Mouse (Mus musculus) left cerebral cortex, adult 6 months (tissue): ENCODE measurements around the gene Bmx. TPM values are rescaled to one million over a fixed set of nuclear protein-coding genes. Genes with fewer than 3 reads are reported as not detected.

Source experiments
- long read RNA-seq, 2 experiments: library from polyadenylated mRNA; unstranded; transcript quantifications; one replicate each; pipeline ENCODE4 v2.0.0; 2019 to 2020
- polyA plus RNA-seq: library from polyadenylated mRNA; unstranded; fragments of <200 nt; fragmentation: Nextera tagmentation; gene quantifications from 2 replicates; pipeline ENCODE4 v1.2.3, GENCODE M21; 2021

Bmx gene
- 0.48 and 0.53 TPM in 2 replicates for polyA plus RNA-seq
- long read RNA-seq, experiment 1, partial matches to known transcripts, result 0 of 1 reads
- long read RNA-seq, experiment 1, other reads (novel, unspliced or antisense), result 0 of 1 reads
- long read RNA-seq, experiment 2, result 0 reads

DNA sequence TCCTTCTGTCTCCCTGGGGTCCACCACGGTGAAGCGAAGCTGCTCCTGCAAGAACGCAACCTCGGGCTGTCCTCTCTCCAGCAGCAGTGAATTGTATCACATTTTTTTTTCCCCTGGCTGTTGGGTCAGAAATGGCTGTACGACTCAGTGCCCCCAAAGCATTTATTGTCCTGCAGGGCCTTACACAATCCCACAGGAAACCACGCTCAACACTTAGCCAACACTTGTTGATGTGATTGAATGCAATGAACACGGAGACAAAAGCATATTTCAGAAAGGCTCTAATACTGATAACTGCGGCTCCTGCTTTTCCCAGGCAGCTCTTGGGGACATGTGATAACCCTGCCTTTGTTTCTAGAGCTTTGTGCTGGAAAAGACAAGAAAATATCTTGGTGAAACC lies at the start of gene Bmx:
TSS of gene Bmx (minus strand) at position 137 of the 400 bp plus-strand sequence.

DNA sequence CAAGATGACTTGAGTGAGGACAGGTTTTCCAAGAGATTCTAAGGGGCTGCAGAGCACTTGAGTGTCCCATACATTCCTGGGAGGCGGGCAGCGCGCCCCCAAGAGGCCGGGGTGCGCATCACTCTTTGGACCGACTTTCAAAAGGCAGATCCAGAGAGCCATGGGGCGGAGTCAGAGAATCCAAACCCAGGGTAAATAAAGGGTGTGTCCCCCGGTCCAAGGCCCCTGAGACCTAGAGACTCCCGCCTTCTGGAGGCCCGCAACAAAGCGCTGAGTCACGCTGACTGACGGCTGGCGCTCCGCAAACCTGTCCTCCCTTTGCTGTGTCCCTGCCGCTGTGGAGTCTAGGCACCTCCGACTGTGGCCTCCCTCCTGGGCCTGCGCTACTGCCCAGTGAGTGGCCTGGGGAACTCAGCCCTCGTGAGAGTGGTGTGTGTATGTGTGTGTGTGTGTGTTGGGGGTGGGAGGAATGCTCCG lies 11.3 kb upstream of the Bmx start, which contains the start of gene Pir:
TSS of gene Pir (plus strand) at position 87 of the 477 bp plus-strand sequence.

Other genes with a start within 250 kb of the Bmx start
- gene Car5b, start 230.2 kb downstream of the Bmx start, polyA plus RNA-seq, result 0.34 and 0.61 TPM in 2 replicates
- 9.5 and 10.0 TPM in 2 replicates for gene Siah1b, start 181.7 kb downstream of the Bmx start, polyA plus RNA-seq
- 0.53 TPM in 1 of 2 replicates, not detected in the other for gene Cltrn, start 169.4 kb downstream of the Bmx start, polyA plus RNA-seq
- 0.63 and 0.66 TPM in 2 replicates for gene Ace2, start 118.9 kb downstream of the Bmx start, polyA plus RNA-seq
- gene Pir, start 11.2 kb upstream of the Bmx start, polyA plus RNA-seq, result 11.5 and 14.8 TPM in 2 replicates
- gene Vegfd, start 115.2 kb upstream of the Bmx start, polyA plus RNA-seq, result 0.94 and 1.0 TPM in 2 replicates
- 1.4 and 2.2 TPM in 2 replicates for gene Piga, start 161.6 kb upstream of the Bmx start, polyA plus RNA-seq
- 4.5 and 6.1 TPM in 2 replicates for gene Asb11, start 178.8 kb upstream of the Bmx start, polyA plus RNA-seq
- not detected in 2 replicates for gene Asb9, start 248.1 kb upstream of the Bmx start, polyA plus RNA-seq